Mouse (Mus musculus): ENCODE measurements at regions not wholly inside any gene's neighbourhood (a gene's known extent, or its start where the extent isn't known, plus 50 kb on each side); places are given as distances from the start of the nearest gene placed in this dataset.

DNA sequence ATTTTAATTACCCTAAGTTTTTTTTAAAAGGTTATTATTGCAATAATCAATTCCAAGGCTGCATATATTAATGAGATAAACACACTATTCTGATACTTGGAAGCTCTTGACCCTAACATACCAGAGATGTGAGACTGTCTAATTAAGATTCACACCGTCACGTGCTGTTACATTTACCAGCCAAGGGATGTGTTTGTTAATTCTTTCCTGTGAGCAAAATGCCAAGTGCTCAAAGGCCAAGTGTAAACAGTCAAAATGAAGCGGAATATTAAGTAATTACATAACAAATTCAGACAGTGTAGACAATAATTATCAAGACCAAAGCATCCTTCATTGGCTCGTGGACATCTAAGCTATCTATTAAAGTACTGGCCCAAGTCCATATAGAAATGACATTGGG is 145.3 kb downstream of the Prr30 start:
- TF ChIP-seq POLR2A (IDR thresholded peaks at IDR 0.05; ENCODE audit: low read depth, low read length) = no peak
- no peak for TF ChIP-seq PAX5 (IDR thresholded peaks at IDR 0.05; ENCODE audit: low read length)
- no peak for TF ChIP-seq CTCF (conservative IDR thresholded peaks at IDR 0.05 in 1 of 2, IDR thresholded peaks at IDR 0.05 in 1 of 2; ENCODE audit: low read depth in 2 of 2, low read length in 2 of 2)
- no peak for TF ChIP-seq ZMIZ1 (IDR thresholded peaks at IDR 0.05; ENCODE audit: low read depth, low read length)
- no peak for TF ChIP-seq POLR2AphosphoS2 (IDR thresholded peaks at IDR 0.05; ENCODE audit: low read depth, low read length)
- TF ChIP-seq ZNF384 (IDR thresholded peaks at IDR 0.05; ENCODE audit: low read depth, low read length) = no peak
- no peak for TF ChIP-seq EP300 (IDR thresholded peaks at IDR 0.05; ENCODE audit: low read length)
